Mouse (Mus musculus): ENCODE data around the gene Cadm4. TPM values are rescaled to one million over a fixed set of nuclear protein-coding genes. Genes with fewer than 3 reads are reported as not detected.
A peak's percentile ranks its signal among the peaks of the same experiment; 100 is the strongest.

Gene Cadm4
- polyA plus RNA-seq (2015; fragmentation: Nextera tagmentation; extraction: Ambion mirVana): 79.2 and 81.1 TPM in 2 replicates

GRCm38 (mm10) chr7:24481474-24482207, at the start of gene Cadm4:
TSS of gene Cadm4 (plus strand) at chr7:24482023.
- Histone ChIP-seq H3K4me1 (peaks cover 58% of the 10 kb centered on the region), H3K4me3 (peak within 1 kb of the TSS; percentile 78), H3K9me3 (no peaks in the 10 kb centered on the region), H3K27ac (peak within 1 kb of the TSS; percentile 86), H3K9ac (peak within 1 kb of the TSS; percentile 89), H3K27me3 (replicated peaks) (no peaks in the 10 kb centered on the region), H3K4me2 (peak within 1 kb of the TSS; percentile 72), H3K36me3 (replicated peaks) (no peaks in the 10 kb centered on the region)
- peak; percentile 87 for ATAC-seq (replicated peaks)
- under 1% methylated on average over 59 of the region's 83 CpGs for WGBS

GRCm38 (mm10) chr7:24435305-24435704, 46.5 kb upstream of the Cadm4 start:
- no peak overlapping the region for H3K4me2 ChIP-seq
- H3K27me3 ChIP-seq (replicated peaks): no peaks in the 10 kb centered on the region
- H3K9ac ChIP-seq: no peak overlapping the region
- no peaks in the 10 kb centered on the region for H3K4me1 ChIP-seq
- H3K27ac ChIP-seq: no peak overlapping the region
- H3K36me3 ChIP-seq (replicated peaks): no peaks in the 10 kb centered on the region
- 75% methylated on average over 5 of the region's 5 CpGs for WGBS
- no peaks in the 10 kb centered on the region for H3K9me3 ChIP-seq
- H3K4me3 ChIP-seq: no peak overlapping the region
- ATAC-seq (replicated peaks): no peak

GRCm38 (mm10) chr7:24437981-24438380, 43.8 kb upstream of the Cadm4 start:
- Histone ChIP-seq H3K27ac (no peak overlapping the region), H3K4me2 (no peak overlapping the region), H3K4me3 (no peak overlapping the region), H3K9ac (no peak overlapping the region), H3K9me3 (no peaks in the 10 kb centered on the region), H3K27me3 (replicated peaks) (no peaks in the 10 kb centered on the region), H3K4me1 (no peaks in the 10 kb centered on the region), H3K36me3 (replicated peaks) (no peaks in the 10 kb centered on the region)
- 78% methylated on average over 10 of the region's 10 CpGs for WGBS
- no peak for ATAC-seq (replicated peaks)

- no peaks in the 10 kb centered on the region for H3K4me1 ChIP-seq
- H3K27me3 ChIP-seq (replicated peaks): no peaks in the 10 kb centered on the region
- no peak overlapping the region for H3K4me3 ChIP-seq
- no peaks in the 10 kb centered on the region for H3K9me3 ChIP-seq
- no peak overlapping the region for H3K27ac ChIP-seq
- no peak overlapping the region for H3K4me2 ChIP-seq
- H3K9ac ChIP-seq: no peak overlapping the region
- ATAC-seq (replicated peaks): no peak
- 85% methylated on average over 6 of the region's 6 CpGs for WGBS
- no peaks in the 10 kb centered on the region for H3K36me3 ChIP-seq (replicated peaks)
Measured at GRCm38 (mm10) chr7:24439191-24439590, 42.6 kb upstream of the Cadm4 start.

GRCm38 (mm10) chr7:24439891-24440290, 41.9 kb upstream of the Cadm4 start:
- Histone ChIP-seq H3K4me1 (no peaks in the 10 kb centered on the region), H3K27ac (no peak overlapping the region), H3K4me3 (no peak overlapping the region), H3K9me3 (no peaks in the 10 kb centered on the region), H3K4me2 (no peak overlapping the region), H3K9ac (no peak overlapping the region), H3K36me3 (replicated peaks) (no peaks in the 10 kb centered on the region), H3K27me3 (replicated peaks) (no peaks in the 10 kb centered on the region)
- 78% methylated on average over 7 of the region's 7 CpGs for WGBS
- ATAC-seq (replicated peaks): no peak

- no peak overlapping the region for H3K4me2 ChIP-seq
- WGBS: 9% methylated on average over 1 of the region's 1 CpGs
- no peak for ATAC-seq (replicated peaks)
- H3K27ac ChIP-seq: no peak overlapping the region
- no peaks in the 10 kb centered on the region for H3K27me3 ChIP-seq (replicated peaks)
- H3K9me3 ChIP-seq: no peaks in the 10 kb centered on the region
- H3K4me3 ChIP-seq: no peak overlapping the region
- H3K9ac ChIP-seq: no peak overlapping the region
- no peaks in the 10 kb centered on the region for H3K36me3 ChIP-seq (replicated peaks)
- H3K4me1 ChIP-seq: no peaks in the 10 kb centered on the region
Measured at GRCm38 (mm10) chr7:24441785-24442184, 40.0 kb upstream of the Cadm4 start.

- H3K4me3 ChIP-seq: no peak overlapping the region
- H3K27me3 ChIP-seq (replicated peaks): no peaks in the 10 kb centered on the region
- H3K9me3 ChIP-seq: no peaks in the 10 kb centered on the region
- ATAC-seq (replicated peaks): no peak
- 80% methylated on average over 8 of the region's 8 CpGs for WGBS
- H3K36me3 ChIP-seq (replicated peaks): no peaks in the 10 kb centered on the region
- no peak overlapping the region for H3K9ac ChIP-seq
- no peak overlapping the region for H3K4me2 ChIP-seq
- H3K4me1 ChIP-seq: no peaks in the 10 kb centered on the region
- no peak overlapping the region for H3K27ac ChIP-seq
Measured at GRCm38 (mm10) chr7:24442313-24442712, 39.5 kb upstream of the Cadm4 start.

- H3K36me3 ChIP-seq (replicated peaks): no peaks in the 10 kb centered on the region
- no peak overlapping the region for H3K9ac ChIP-seq
- H3K4me2 ChIP-seq: no peak overlapping the region
- 92% methylated on average over 9 of the region's 9 CpGs for WGBS
- ATAC-seq (replicated peaks): no peak
- no peaks in the 10 kb centered on the region for H3K27me3 ChIP-seq (replicated peaks)
- H3K4me1 ChIP-seq: no peaks in the 10 kb centered on the region
- H3K9me3 ChIP-seq: no peaks in the 10 kb centered on the region
- no peak overlapping the region for H3K4me3 ChIP-seq
- no peak overlapping the region for H3K27ac ChIP-seq
Measured at GRCm38 (mm10) chr7:24445266-24445926, 36.4 kb upstream of the Cadm4 start.

GRCm38 (mm10) chr7:24446697-24447340, 35.0 kb upstream of the Cadm4 start:
- H3K9me3 ChIP-seq: no peaks in the 10 kb centered on the region

GRCm38 (mm10) chr7:24448782-24449517, 32.9 kb upstream of the Cadm4 start:
- Histone ChIP-seq H3K9ac (no peak overlapping the region), H3K27me3 (replicated peaks) (no peaks in the 10 kb centered on the region), H3K27ac (no peak overlapping the region), H3K36me3 (replicated peaks) (no peaks in the 10 kb centered on the region), H3K9me3 (no peaks in the 10 kb centered on the region), H3K4me2 (no peak overlapping the region), H3K4me3 (no peak overlapping the region), H3K4me1 (no peaks in the 10 kb centered on the region)
- no peak for ATAC-seq (replicated peaks)
- 67% methylated on average over 14 of the region's 14 CpGs for WGBS

More at GRCm38 (mm10) chr7:24446697-24447340, 35.0 kb upstream of the Cadm4 start:
- Histone ChIP-seq H3K27me3 (replicated peaks) (no peaks in the 10 kb centered on the region), H3K27ac (no peak overlapping the region), H3K36me3 (replicated peaks) (no peaks in the 10 kb centered on the region), H3K4me1 (no peaks in the 10 kb centered on the region), H3K4me2 (no peak overlapping the region), H3K9ac (no peak overlapping the region), H3K4me3 (no peak overlapping the region)
- WGBS: 80% methylated on average over 7 of the region's 7 CpGs
- no peak for ATAC-seq (replicated peaks)

GRCm38 (mm10) chr7:24450585-24451017, 31.2 kb upstream of the Cadm4 start:
- no peak overlapping the region for H3K27ac ChIP-seq
- no peaks in the 10 kb centered on the region for H3K27me3 ChIP-seq (replicated peaks)
- H3K4me3 ChIP-seq: no peak overlapping the region
- H3K9ac ChIP-seq: no peak overlapping the region
- H3K9me3 ChIP-seq: no peaks in the 10 kb centered on the region
- no peak for ATAC-seq (replicated peaks)
- WGBS: 66% methylated on average over 9 of the region's 9 CpGs
- H3K4me2 ChIP-seq: no peak overlapping the region
- H3K36me3 ChIP-seq (replicated peaks): no peaks in the 10 kb centered on the region
- no peaks in the 10 kb centered on the region for H3K4me1 ChIP-seq

- no peak within 1 kb of the TSS for H3K4me3 ChIP-seq
- H3K4me1 ChIP-seq: no peaks in the 10 kb centered on the region
- H3K9ac ChIP-seq: no peak within 1 kb of the TSS
- H3K27ac ChIP-seq: no peak within 1 kb of the TSS
- H3K4me2 ChIP-seq: no peak within 1 kb of the TSS
- H3K9me3 ChIP-seq: no peaks in the 10 kb centered on the region
- no peak for ATAC-seq (replicated peaks)
- no peaks in the 10 kb centered on the region for H3K27me3 ChIP-seq (replicated peaks)
- WGBS: 82% methylated on average over 9 of the region's 9 CpGs
- no peaks in the 10 kb centered on the region for H3K36me3 ChIP-seq (replicated peaks)
Measured at GRCm38 (mm10) chr7:24451855-24452311, 29.9 kb upstream of the Cadm4 start, which contains the start of gene Irgc1. TSS of gene Irgc1 (minus strand) at chr7:24452297.
